Mouse (Mus musculus) ES-Bruce4 (cell line): ENCODE data around the gene Tmigd3.

Experiments used
- CTCF ChIP-seq: IDR thresholded peaks from one replicate; pipeline ENCODE4 v1.8.1; 2011; ENCODE audit warnings: low read depth, low read length
- EP300 ChIP-seq: IDR thresholded peaks from 2 replicates; pipeline ENCODE4 v1.6.1; 2011; ENCODE audit warnings: low read depth, low read length; ENCODE audit not compliant: insufficient read depth

DNA sequence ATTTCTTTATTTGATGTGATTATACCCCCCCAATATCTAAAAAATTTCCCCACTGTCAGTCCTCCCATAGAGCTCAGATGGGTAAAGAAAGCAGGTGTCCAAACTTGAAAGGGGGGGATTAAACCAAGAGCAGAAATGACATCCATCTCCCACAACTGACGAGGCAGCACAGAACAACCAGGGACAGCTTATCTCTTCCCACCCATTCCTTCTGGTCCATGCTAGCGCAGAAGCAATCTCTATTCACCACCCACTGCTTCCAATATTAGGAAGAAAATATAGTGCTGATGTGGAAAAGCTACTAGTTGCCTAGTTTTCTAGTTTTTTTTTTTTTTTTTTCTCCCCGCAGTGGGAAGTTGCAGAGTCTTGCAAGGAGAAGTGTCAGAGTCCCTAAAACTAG lies 34.8 kb upstream of the Tmigd3 start:
- no peak for TF ChIP-seq CTCF
- TF ChIP-seq EP300 = no peak
